Mouse (Mus musculus) lung, postnatal 0 days (tissue): ENCODE measurements at regions not wholly inside any gene's neighbourhood (a gene's known extent, or its start where the extent isn't known, plus 50 kb on each side); places are given as distances from the start of the nearest gene placed in this dataset.

Experiments used
- ATAC-seq: fragments of 200-750 bp; cut with Nextera tagmentation; 2 replicates; pipeline ENCODE4 v1.8.0; 2017; ENCODE audit warnings: moderate library complexity
- DNase-seq: peaks from one replicate; pipeline ENCODE4 v3.0.0-alpha.2; 2016; ENCODE audit warnings: low spot score
- H3K27ac ChIP-seq: fragments of 300-500 bp; sonication (generic); 2 replicates; pipeline ENCODE4 v1.5.1; 2014; ENCODE audit warnings: antibody characterized with exemption, mild to moderate bottlenecking, low read length, mixed read lengths
- H3K27me3 ChIP-seq: fragments of 300-500 bp; sonication (generic); replicated peaks from 2 replicates; pipeline ENCODE4 v1.6.1; 2014; ENCODE audit warnings: low read length, mixed read lengths; ENCODE audit not compliant: insufficient read depth
- H3K36me3 ChIP-seq: fragments of 300-500 bp; sonication (generic); 2 replicates; pipeline ENCODE4 v1.6.1; 2014; ENCODE audit warnings: low read length, mixed read lengths; ENCODE audit not compliant: insufficient read depth
- H3K4me1 ChIP-seq: fragments of 300-500 bp; sonication (generic); 2 replicates; pipeline ENCODE4 v1.6.1; 2014; ENCODE audit warnings: antibody characterized with exemption, low read depth, low read length, mixed read lengths; ENCODE audit not compliant: insufficient read depth
- H3K4me2 ChIP-seq: fragments of 300-500 bp; sonication (generic); replicated peaks from 2 replicates; pipeline ENCODE4 v1.6.1; 2014; ENCODE audit warnings: low read depth, mild to moderate bottlenecking, low read length, moderate library complexity, mixed read lengths
- H3K4me3 ChIP-seq: fragments of 300-500 bp; sonication (generic); 2 replicates; pipeline ENCODE4 v1.5.1; 2014; ENCODE audit warnings: low read depth, low read length
- H3K9ac ChIP-seq: fragments of 300-500 bp; sonication (generic); replicated peaks from 2 replicates; pipeline ENCODE4 v1.6.1; 2014; ENCODE audit warnings: low read depth, mild to moderate bottlenecking
- H3K9me3 ChIP-seq: fragments of 300-500 bp; sonication (generic); 2 replicates; pipeline ENCODE4 v1.6.1; 2016; ENCODE audit warnings: low read length, mixed read lengths
- CTCF ChIP-seq: IDR thresholded peaks from 2 replicates; pipeline ENCODE4 v1.5.1; 2016; ENCODE audit warnings: antibody characterized with exemption, mild to moderate bottlenecking
- EP300 ChIP-seq: IDR thresholded peaks from 2 replicates; pipeline ENCODE4 v1.6.1; 2016; ENCODE audit warnings: antibody characterized with exemption, mild to moderate bottlenecking, control low read depth
- WGBS: fragments of 180-500 bp; shearing (Covaris S2); extraction: QIAGEN DNeasy Blood & Tissue Kit; methylation state at CpG from one replicate; pipeline ENCODE4 v1.1.7; 2014; 5-methylcytosine and 5-hydroxymethylcytosine counted together

DNA sequence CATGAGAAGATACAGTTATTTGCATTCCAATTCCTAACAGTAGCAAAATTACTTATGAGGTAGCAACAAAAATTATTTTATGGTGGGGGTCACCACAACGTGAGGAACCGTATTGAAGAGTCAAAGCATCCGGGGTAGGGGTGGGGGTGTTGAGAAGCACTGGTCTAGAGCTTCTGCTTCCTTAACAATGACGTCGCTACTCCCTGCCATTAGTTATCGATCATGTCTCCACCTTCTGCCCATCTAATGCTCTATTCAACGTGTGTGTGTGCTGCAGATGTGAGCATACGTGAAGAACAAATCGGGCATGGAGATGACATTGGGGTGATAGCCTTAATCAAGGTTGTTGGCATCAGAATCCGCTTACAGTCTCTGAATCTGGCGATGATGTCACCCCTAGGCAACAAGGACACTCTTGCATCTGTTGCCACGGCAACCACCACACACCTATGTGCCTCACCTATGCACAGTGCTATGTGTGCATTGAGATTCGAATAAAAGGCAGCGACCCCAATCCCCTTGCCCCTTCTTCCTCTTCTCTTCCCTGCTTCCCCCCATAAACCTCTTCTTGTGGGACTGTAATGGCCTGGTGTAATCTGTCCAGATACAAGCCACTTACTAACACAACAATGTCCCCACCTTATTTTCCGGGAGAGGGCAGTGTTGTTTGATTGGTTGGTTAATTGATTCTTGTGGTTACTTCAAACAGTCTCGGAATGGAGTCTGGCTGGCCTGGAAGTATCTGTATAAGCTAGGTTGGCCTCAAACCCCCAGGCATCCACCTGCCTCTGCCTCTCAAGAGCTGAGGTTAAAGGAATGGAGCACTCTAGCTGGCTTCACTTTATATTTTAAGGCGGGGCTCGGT is 50.8 kb upstream of the Sub1 start:
- H3K27me3 ChIP-seq: no peaks in the 10 kb centered on the region
- no peak overlapping the region for H3K27ac ChIP-seq
- no peak for DNase-seq
- TF ChIP-seq EP300 (no peak), CTCF (peak; percentile 47)
- H3K4me1 ChIP-seq: no peaks in the 10 kb centered on the region
- H3K9ac ChIP-seq: no peak overlapping the region
- no peaks in the 10 kb centered on the region for H3K36me3 ChIP-seq
- 84% methylated on average over 18 of the region's 18 CpGs for WGBS
- no peak for ATAC-seq
- no peak overlapping the region for H3K4me3 ChIP-seq
- no peaks in the 10 kb centered on the region for H3K9me3 ChIP-seq
- no peak overlapping the region for H3K4me2 ChIP-seq
